Mouse (Mus musculus) lung, adult 2 months (tissue): ENCODE measurements around the gene Rab3a.

Experiments used
- CTCF ChIP-seq: fragments of 200-500 bp; IDR thresholded peaks from 2 replicates; pipeline ENCODE4 v1.5.1; 2011; ENCODE audit warnings: mild to moderate bottlenecking, low read length, control low read depth; ENCODE audit not compliant: insufficient read depth
- POLR2A ChIP-seq: fragments of 200-500 bp; IDR thresholded peaks from 2 replicates; pipeline ENCODE4 v1.6.1; 2011; ENCODE audit warnings: low read depth, mild to moderate bottlenecking, control low read depth, low read length, borderline replicate concordance; ENCODE audit errors: extremely low read depth

DNA sequence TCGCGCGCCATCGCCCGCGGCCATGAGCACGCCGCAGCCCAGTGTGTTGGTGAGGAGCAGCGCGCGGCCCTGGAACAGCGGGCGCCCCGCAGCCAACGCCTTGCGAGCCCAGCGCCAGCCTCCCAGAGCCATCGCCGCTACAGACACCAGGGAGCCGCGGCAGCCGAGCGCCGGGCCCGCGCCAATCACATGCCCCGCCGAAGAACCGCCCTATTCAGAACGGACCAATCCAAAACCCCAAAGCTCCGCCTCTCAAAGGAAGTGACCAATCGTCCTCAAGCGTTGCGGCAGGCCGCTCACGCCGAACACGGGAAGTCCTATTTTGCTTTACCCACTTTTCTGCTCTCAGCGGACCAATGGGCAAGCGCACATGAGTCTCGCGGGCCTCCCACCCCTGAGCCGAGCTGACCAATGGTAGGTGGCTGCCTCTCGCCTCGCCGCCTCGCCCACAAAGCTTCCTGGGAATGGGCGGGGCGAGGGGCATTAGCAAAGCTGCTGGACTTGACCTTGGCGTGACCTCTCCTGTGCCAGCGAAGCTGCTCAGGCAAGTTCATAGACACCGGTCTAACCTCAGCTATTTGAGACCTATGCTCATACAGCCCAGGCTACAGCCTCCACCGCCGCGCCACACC, 6.4 kb downstream of the Rab3a start, which contains the start of gene Mpv17l2:
- TF ChIP-seq CTCF (no peak), POLR2A (peak; percentile 46; the same call in 1 of the 2 replicates)
